Mouse (Mus musculus): ENCODE measurements around the gene Vmn2r109.
"Not testable (repeated sequence)": the region's sequence is repeated elsewhere in the genome, so short reads cannot be mapped to it uniquely, and the experiment has no call there.

Gene Vmn2r109

GRCm38 (mm10) chr17:20564656-20565055, at the start of gene Vmn2r109:
Vmn2r109 (minus strand) TSS chr17:20564756.
- no peak for DNase-seq

DNA sequence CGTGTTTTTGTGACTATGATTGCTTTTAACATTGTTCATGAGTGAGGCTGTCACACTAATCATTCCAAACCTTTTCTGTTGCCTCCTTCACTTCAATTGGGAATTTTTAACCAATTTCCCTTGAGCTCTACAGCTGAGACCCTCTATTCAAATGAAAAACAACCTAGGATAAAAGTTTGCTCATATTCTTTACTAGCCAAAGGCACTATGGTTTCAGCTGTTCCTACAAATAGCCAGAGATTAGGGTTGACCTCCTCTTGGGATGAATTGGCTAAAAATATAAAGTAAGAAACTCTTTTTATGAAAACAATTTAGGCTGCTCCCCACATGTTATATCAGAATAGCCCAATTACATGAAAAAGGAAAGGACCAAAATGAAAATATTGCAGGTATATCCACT, 31.8 kb upstream of the Vmn2r109 start, which contains the start of gene Vmn2r110:
Gene Vmn2r110 (minus strand): TSS at position 101 of the 400 bp plus-strand sequence.
- DNase-seq = no peak

GRCm38 (mm10) chr17:20508247-20508646, 56.3 kb downstream of the Vmn2r109 start:
- DNase-seq = not testable (repeated sequence)

GRCm38 (mm10) chr17:20497858-20498257, 66.7 kb downstream of the Vmn2r109 start, which contains the start of gene Vmn1r225:
Vmn1r225 (plus strand) TSS chr17:20498158.
- DNase-seq = no peak
